Mouse (Mus musculus) stomach, postnatal 0 days (tissue): ENCODE data around the gene Ankrd11.

Experiments
- CTCF ChIP-seq: IDR thresholded peaks from 2 replicates; pipeline ENCODE4 v1.5.1; 2016; ENCODE audit warnings: antibody characterized with exemption, low read depth, mild to moderate bottlenecking, moderate library complexity
- EP300 ChIP-seq: optimal IDR thresholded peaks from 2 replicates; pipeline ENCODE3; 2016; ENCODE audit warnings: antibody characterized with exemption

GRCm38 (mm10) chr8:122953028-122953427, 89.0 kb downstream of the Ankrd11 start:
- no peak for TF ChIP-seq CTCF
- no peak for TF ChIP-seq EP300
